In genomic region chr1:158554020-158554505, GRCm38 (mm10) we compare ENCODE assay signal across 8 mouse cellular contexts.
DNase-seq lines count a peak whose midpoint lies in the region; ATAC-seq and TF ChIP-seq lines count a peak whose summit lies in the region.

No protein-coding gene starts in this region.

- no peak for DNase-seq in intestine, embryonic 14.5 days (ENCODE audit: low spot score)
- DNase-seq in embryonic facial prominence, embryonic 11.5 days (ENCODE audit: low spot score) = peak; percentile 64
- no peak for DNase-seq in hindbrain, embryonic 14.5 days (ENCODE audit: low spot score)
- no peak for DNase-seq in adipocyte (ENCODE audit: low spot score)
- no peak for DNase-seq in gastrocnemius, adult 2 months

- no peak overlapping the region for H3K4me3 ChIP-seq in intestine, embryonic 14.5 days (ENCODE audit: low read depth, low read length)
- H3K4me3 ChIP-seq in intestine, embryonic 16.5 days (ENCODE audit: low read length) = no peak overlapping the region
- H3K4me3 ChIP-seq in embryonic facial prominence, embryonic 11.5 days (ENCODE audit: low read depth, low read length) = no peak overlapping the region
- no peak overlapping the region for H3K4me3 ChIP-seq in hindbrain, embryonic 14.5 days (replicated peaks; ENCODE audit: low read length)
- no peak overlapping the region for H3K4me3 ChIP-seq in midbrain, embryonic 16.5 days (ENCODE audit: low read depth, low read length)
- no peak overlapping the region for H3K4me3 ChIP-seq in gastrocnemius, adult 2 months

- TF ChIP-seq CTCF in gastrocnemius, adult 2 months (IDR thresholded peaks at IDR 0.05) = no peak

- H3K27ac ChIP-seq in intestine, embryonic 14.5 days (ENCODE audit: low read depth) = no peak overlapping the region
- no peak overlapping the region for H3K27ac ChIP-seq in intestine, embryonic 16.5 days (ENCODE audit: low read length)
- H3K27ac ChIP-seq in embryonic facial prominence, embryonic 11.5 days (replicated peaks; ENCODE audit: low read depth, low read length) = no peak overlapping the region
- peak overlapping the region; percentile 36; the same call in 1 of the 2 replicates for H3K27ac ChIP-seq in hindbrain, embryonic 14.5 days
- peak overlapping the region; percentile 50 for H3K27ac ChIP-seq in midbrain, embryonic 16.5 days (ENCODE audit: low read length)
- H3K27ac ChIP-seq in gastrocnemius, adult 2 months = no peak overlapping the region

- no peaks in the 10 kb centered on the region for H3K36me3 ChIP-seq in intestine, embryonic 14.5 days (ENCODE audit: control insufficient read depth, insufficient read depth, low read length)
- H3K36me3 ChIP-seq in intestine, embryonic 16.5 days (ENCODE audit: control insufficient read depth, insufficient read depth, low read length) = no peaks in the 10 kb centered on the region
- no peaks in the 10 kb centered on the region for H3K36me3 ChIP-seq in embryonic facial prominence, embryonic 11.5 days (replicated peaks; ENCODE audit: control insufficient read depth, insufficient read depth, low read depth, low read length)
- H3K36me3 ChIP-seq in hindbrain, embryonic 14.5 days (replicated peaks; ENCODE audit: control insufficient read depth, insufficient read depth) = no peaks in the 10 kb centered on the region
- no peaks in the 10 kb centered on the region for H3K36me3 ChIP-seq in midbrain, embryonic 16.5 days (ENCODE audit: control insufficient read depth, insufficient read depth, low read length)

- ATAC-seq in intestine, embryonic 14.5 days (replicated peaks; ENCODE audit: low FRiP score, low TSS enrichment, low read depth) = no peak
- no peak for ATAC-seq in intestine, embryonic 16.5 days
- peak; percentile 68 for ATAC-seq in embryonic facial prominence, embryonic 11.5 days (replicated peaks; ENCODE audit: insufficient number of reproducible peaks, low FRiP score, low TSS enrichment, low read depth)
- ATAC-seq in hindbrain, embryonic 14.5 days (ENCODE audit: low FRiP score) = no peak
- peak; percentile 62 for ATAC-seq in midbrain, embryonic 16.5 days
- no peak for ATAC-seq in monocyte, adult 5-6 weeks (replicated peaks; ENCODE audit: insufficient number of reproducible peaks, low FRiP score, low TSS enrichment, poor library complexity, severe bottlenecking)

- H3K9ac ChIP-seq in intestine, embryonic 14.5 days (ENCODE audit: low read length) = no peak overlapping the region
- H3K9ac ChIP-seq in intestine, embryonic 16.5 days (ENCODE audit: low read depth, low read length) = no peak overlapping the region
- H3K9ac ChIP-seq in embryonic facial prominence, embryonic 11.5 days (replicated peaks; ENCODE audit: low read length) = 0 out of 2 replicates have a peak overlapping the region, but pooled peaks have one; percentile 9
- H3K9ac ChIP-seq in hindbrain, embryonic 14.5 days = no peak overlapping the region
- no peak overlapping the region for H3K9ac ChIP-seq in midbrain, embryonic 16.5 days (ENCODE audit: low read depth, low read length)

- no peaks in the 10 kb centered on the region for H3K9me3 ChIP-seq in intestine, embryonic 14.5 days (ENCODE audit: control insufficient read depth, low read length)
- no peaks in the 10 kb centered on the region for H3K9me3 ChIP-seq in intestine, embryonic 16.5 days (ENCODE audit: control insufficient read depth, low read length)
- no peaks in the 10 kb centered on the region for H3K9me3 ChIP-seq in embryonic facial prominence, embryonic 11.5 days (replicated peaks; ENCODE audit: control insufficient read depth, low read length)
- no peaks in the 10 kb centered on the region for H3K9me3 ChIP-seq in hindbrain, embryonic 14.5 days (ENCODE audit: control insufficient read depth, low read length)
- no peaks in the 10 kb centered on the region for H3K9me3 ChIP-seq in midbrain, embryonic 16.5 days (replicated peaks; ENCODE audit: control insufficient read depth, low read length, poor library complexity, severe bottlenecking)

- intact Hi-C loops in gastrocnemius, adult 2 months (cut with DNase I) = no loop called here

- H3K27me3 ChIP-seq in intestine, embryonic 14.5 days (replicated peaks; ENCODE audit: control insufficient read depth, insufficient read depth, low read length) = no peaks in the 10 kb centered on the region
- H3K27me3 ChIP-seq in intestine, embryonic 16.5 days (replicated peaks; ENCODE audit: control insufficient read depth, insufficient read depth, low read length) = no peaks in the 10 kb centered on the region
- H3K27me3 ChIP-seq in embryonic facial prominence, embryonic 11.5 days (ENCODE audit: control insufficient read depth, insufficient read depth, low read length) = no peaks in the 10 kb centered on the region
- no peaks in the 10 kb centered on the region for H3K27me3 ChIP-seq in hindbrain, embryonic 14.5 days (ENCODE audit: control insufficient read depth, insufficient read depth, low read length)
- no peaks in the 10 kb centered on the region for H3K27me3 ChIP-seq in midbrain, embryonic 16.5 days (ENCODE audit: control insufficient read depth, insufficient read depth, low read depth, low read length)

- 0 out of 2 replicates have a peak overlapping the region, but pooled peaks have one; percentile 11 for H3K4me2 ChIP-seq in intestine, embryonic 14.5 days (ENCODE audit: low read length)
- no peak overlapping the region for H3K4me2 ChIP-seq in intestine, embryonic 16.5 days (ENCODE audit: low read depth, low read length)
- no peak overlapping the region for H3K4me2 ChIP-seq in embryonic facial prominence, embryonic 11.5 days (ENCODE audit: low read depth, low read length)
- H3K4me2 ChIP-seq in hindbrain, embryonic 14.5 days (replicated peaks) = no peak overlapping the region
- H3K4me2 ChIP-seq in midbrain, embryonic 16.5 days (ENCODE audit: low read length) = no peak overlapping the region

- H3K4me1 ChIP-seq in intestine, embryonic 14.5 days (replicated peaks; ENCODE audit: control insufficient read depth, insufficient read depth, low read length) = no peaks in the 10 kb centered on the region
- no peaks in the 10 kb centered on the region for H3K4me1 ChIP-seq in intestine, embryonic 16.5 days (ENCODE audit: control insufficient read depth, insufficient read depth, low read length)
- peaks cover 3% of the 10 kb centered on the region; the same call in 1 of the 2 replicates for H3K4me1 ChIP-seq in embryonic facial prominence, embryonic 11.5 days (ENCODE audit: control insufficient read depth, insufficient read depth, low read length)
- peaks cover 5% of the 10 kb centered on the region; the same call in 1 of the 2 replicates for H3K4me1 ChIP-seq in hindbrain, embryonic 14.5 days (replicated peaks; ENCODE audit: control insufficient read depth, insufficient read depth, low read length)
- peaks cover 13% of the 10 kb centered on the region for H3K4me1 ChIP-seq in midbrain, embryonic 16.5 days (ENCODE audit: control insufficient read depth, insufficient read depth, low read length)

- WGBS in intestine, embryonic 14.5 days = 18% methylated on average over 6 of the region's 6 CpGs
- 25% methylated on average over 6 of the region's 6 CpGs for WGBS in intestine, embryonic 16.5 days
- 8% methylated on average over 6 of the region's 6 CpGs for WGBS in embryonic facial prominence, embryonic 11.5 days
- WGBS in hindbrain, embryonic 14.5 days = 8% methylated on average over 6 of the region's 6 CpGs
- 3% methylated on average over 6 of the region's 6 CpGs for WGBS in midbrain, embryonic 16.5 days

Comparison
In these comparisons a context has a peak if more than half of its experiments do, and no peak if none do; other contexts are left out.
1. ATAC-seq: peak in embryonic facial prominence, embryonic 11.5 days (single experiment) and midbrain, embryonic 16.5 days (single experiment); none in intestine, embryonic 14.5 days (single experiment), intestine, embryonic 16.5 days (single experiment), hindbrain, embryonic 14.5 days (single experiment) and monocyte, adult 5-6 weeks (single experiment).
2. H3K27ac ChIP-seq: peak in hindbrain, embryonic 14.5 days (single experiment) and midbrain, embryonic 16.5 days (single experiment); none in intestine, embryonic 14.5 days (single experiment), intestine, embryonic 16.5 days (single experiment), embryonic facial prominence, embryonic 11.5 days (single experiment) and gastrocnemius, adult 2 months (single experiment).